ENCODE assay signal across 12 mouse cellular contexts in the genomic region with DNA sequence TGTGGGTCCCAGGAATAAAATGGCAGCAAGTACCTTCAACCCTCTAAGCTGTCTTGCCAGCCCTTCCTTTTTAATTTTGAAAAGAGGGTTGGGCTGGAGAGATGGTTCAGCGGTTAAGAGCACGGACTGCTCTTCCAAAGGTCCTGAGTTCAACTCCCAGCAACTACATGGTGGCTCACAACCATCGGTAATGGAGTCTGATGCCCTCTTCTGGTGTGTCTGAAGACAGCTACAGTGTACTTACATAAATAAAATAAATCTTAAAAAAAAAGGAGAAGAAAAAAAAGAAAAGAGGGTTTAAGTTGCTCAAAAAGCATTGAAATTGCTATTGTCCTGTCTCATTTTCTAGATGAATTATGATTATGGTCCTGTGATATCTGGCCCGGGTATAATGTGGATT. TPM values are rescaled to one million over a fixed set of nuclear protein-coding genes. Genes with fewer than 3 reads are reported as not detected.
DNase-seq lines count a peak whose midpoint lies in the region; ATAC-seq and TF ChIP-seq lines count a peak whose summit lies in the region.
"Had no signal": no experiment of that assay in that cellular context is flagged by ENCODE, and none has a peak within 500 bp of the region (broad histone marks: within the 10 kb centered on the region; RNA-seq: fewer than 3 reads in every experiment).

No protein-coding gene starts in this region.

- H3K4me1 ChIP-seq in heart, embryonic 15.5 days (replicated peaks): peaks cover 18% of the 10 kb centered on the region
- H3K4me1 ChIP-seq in lung, postnatal 0 days (ENCODE audit: insufficient read depth, low read depth, low read length): peaks cover 4% of the 10 kb centered on the region; the same call in 1 of the 2 replicates
- peaks cover 7% of the 10 kb centered on the region for H3K4me1 ChIP-seq in hindbrain, postnatal 0 days (ENCODE audit: insufficient read depth, low read length)
- peaks cover 18% of the 10 kb centered on the region for H3K4me1 ChIP-seq in neural tube, embryonic 15.5 days

- 78% methylated on average over 4 of the region's 4 CpGs for WGBS in heart, embryonic 15.5 days
- 79% methylated on average over 4 of the region's 4 CpGs for WGBS in lung, postnatal 0 days
- 81% methylated on average over 4 of the region's 4 CpGs for WGBS in hindbrain, postnatal 0 days
- 74% methylated on average over 4 of the region's 4 CpGs for WGBS in neural tube, embryonic 15.5 days

- peak; percentile 24; the same call in 1 of the 2 replicates for TF ChIP-seq CTCF in lung, postnatal 0 days (IDR thresholded peaks at IDR 0.05)
- peak; percentile 19 for TF ChIP-seq CTCF in hindbrain, postnatal 0 days (IDR thresholded peaks at IDR 0.05; ENCODE audit: low read depth)

- no peak for ATAC-seq in heart, embryonic 15.5 days (replicated peaks; ENCODE audit: insufficient number of reproducible peaks, insufficient read depth, low FRiP score, low read depth)
- no peak for ATAC-seq in lung, postnatal 0 days
- ATAC-seq in hindbrain, postnatal 0 days: no peak
- no peak for ATAC-seq in neural tube, embryonic 15.5 days (ENCODE audit: low FRiP score)
- no peak for ATAC-seq in megakaryocyte, adult 5-6 weeks (ENCODE audit: poor library complexity, severe bottlenecking)

- H3K4me3 ChIP-seq in heart, embryonic 15.5 days: no peak overlapping the region
- no peak overlapping the region for H3K4me3 ChIP-seq in lung, postnatal 0 days (ENCODE audit: low read depth, low read length)
- no peak overlapping the region; the same call in 1 of the 2 replicates for H3K4me3 ChIP-seq in hindbrain, postnatal 0 days (ENCODE audit: low read length)
- no peak overlapping the region for H3K4me3 ChIP-seq in neural tube, embryonic 15.5 days (replicated peaks)

- DNase-seq in heart, postnatal 4 days: no peak
- no peak for DNase-seq in lung, postnatal 0 days (ENCODE audit: low spot score)
- no peak for DNase-seq in lung, postnatal 10 days
- DNase-seq in hindbrain, postnatal 0 days (ENCODE audit: low spot score): no peak
- DNase-seq in frontal cortex, postnatal 36 days (ENCODE audit: low spot score in 2 of 2): no peak
- DNase-seq: adrenal gland, postnatal 36 days; cerebellum, postnatal 36 days; kidney, postnatal 14 days; lung, postnatal 36 days had no signal

- H3K9ac ChIP-seq in heart, embryonic 15.5 days: no peak overlapping the region; the same call in 1 of the 2 replicates
- H3K9ac ChIP-seq in lung, postnatal 0 days (replicated peaks; ENCODE audit: low read depth): no peak overlapping the region
- H3K9ac ChIP-seq in hindbrain, postnatal 0 days (replicated peaks; ENCODE audit: low read length): no peak overlapping the region
- H3K9ac ChIP-seq in neural tube, embryonic 15.5 days (replicated peaks): no peak overlapping the region

- peaks cover 34% of the 10 kb centered on the region for H3K36me3 ChIP-seq in heart, embryonic 15.5 days
- peaks cover 13% of the 10 kb centered on the region; the same call in 1 of the 2 replicates for H3K36me3 ChIP-seq in lung, postnatal 0 days (ENCODE audit: insufficient read depth, low read length)
- H3K36me3 ChIP-seq in hindbrain, postnatal 0 days (ENCODE audit: insufficient read depth, low read length): peaks cover 24% of the 10 kb centered on the region; the same call in 1 of the 2 replicates
- peaks cover 38% of the 10 kb centered on the region for H3K36me3 ChIP-seq in neural tube, embryonic 15.5 days

- H3K27ac ChIP-seq in heart, embryonic 15.5 days: no peak overlapping the region
- no peak overlapping the region for H3K27ac ChIP-seq in lung, postnatal 0 days (ENCODE audit: low read length)
- no peak overlapping the region for H3K27ac ChIP-seq in hindbrain, postnatal 0 days
- no peak overlapping the region for H3K27ac ChIP-seq in neural tube, embryonic 15.5 days (replicated peaks)

- H3K9me3 ChIP-seq in heart, embryonic 15.5 days (replicated peaks): no peaks in the 10 kb centered on the region
- no peaks in the 10 kb centered on the region for H3K9me3 ChIP-seq in lung, postnatal 0 days (ENCODE audit: low read length)
- H3K9me3 ChIP-seq in hindbrain, postnatal 0 days (ENCODE audit: low read length): no peaks in the 10 kb centered on the region
- no peaks in the 10 kb centered on the region for H3K9me3 ChIP-seq in neural tube, embryonic 15.5 days (replicated peaks)

- H3K4me2 ChIP-seq in heart, embryonic 15.5 days: peak overlapping the region; percentile 88; the same call in 1 of the 2 replicates
- no peak overlapping the region for H3K4me2 ChIP-seq in lung, postnatal 0 days (replicated peaks; ENCODE audit: low read depth, low read length)
- peak overlapping the region; percentile 83; the same call in 1 of the 2 replicates for H3K4me2 ChIP-seq in hindbrain, postnatal 0 days (ENCODE audit: low read depth, low read length)
- H3K4me2 ChIP-seq in neural tube, embryonic 15.5 days: peak overlapping the region; percentile 88

- no peaks in the 10 kb centered on the region for H3K27me3 ChIP-seq in heart, embryonic 15.5 days
- no peaks in the 10 kb centered on the region for H3K27me3 ChIP-seq in lung, postnatal 0 days (replicated peaks; ENCODE audit: insufficient read depth, low read length)
- H3K27me3 ChIP-seq in hindbrain, postnatal 0 days (ENCODE audit: insufficient read depth, low read length): no peaks in the 10 kb centered on the region
- no peaks in the 10 kb centered on the region for H3K27me3 ChIP-seq in neural tube, embryonic 15.5 days (replicated peaks)

- TF ChIP-seq EP300 in lung, postnatal 0 days (IDR thresholded peaks at IDR 0.05): no peak

RNA-seq across cellular contexts. Expression of gene Rpl13, which starts 0.9 kb away (rescaled TPM):
- 802 and 841 TPM in 2 replicates for polyA plus RNA-seq in heart, embryonic 15.5 days (2015; fragmentation: Nextera tagmentation; extraction: Ambion mirVana)
- total RNA-seq in heart, postnatal 4 days (2021): 100 to 1,000 TPM; 641 to 660 TPM
- 1,019 and 1,086 TPM in 2 replicates for polyA plus RNA-seq in lung, postnatal 0 days (2015; fragmentation: Nextera tagmentation; extraction: Ambion mirVana)
- total RNA-seq in hindbrain, postnatal 0 days (2014; rRNA removed): 2,723 and 2,758 TPM in 2 replicates
- polyA plus RNA-seq in hindbrain, postnatal 0 days (2015; fragmentation: Nextera tagmentation; extraction: Ambion mirVana): 808 and 861 TPM in 2 replicates
- 659 and 826 TPM in 2 replicates for polyA plus RNA-seq in neural tube, embryonic 15.5 days (2015; fragmentation: Nextera tagmentation; extraction: Ambion mirVana)
- total RNA-seq in megakaryocyte, adult 5-6 weeks (2015): 726 and 746 TPM in 2 replicates
- 1,905 and 2,227 TPM in 2 replicates for total RNA-seq in megakaryocyte, adult 5-6 weeks (2017)

RNA-seq across cellular contexts. Expression of gene Cpne7, which starts 15.9 kb away (rescaled TPM):
- 0.18 and 0.25 TPM in 2 replicates for polyA plus RNA-seq in heart, embryonic 15.5 days (2015; fragmentation: Nextera tagmentation; extraction: Ambion mirVana)
- total RNA-seq in heart, postnatal 4 days (2021): under 1 TPM; 0.14 to 0.16 TPM
- 0.94 and 1.3 TPM in 2 replicates for polyA plus RNA-seq in lung, postnatal 0 days (2015; fragmentation: Nextera tagmentation; extraction: Ambion mirVana)
- 16.5 and 21.2 TPM in 2 replicates for total RNA-seq in hindbrain, postnatal 0 days (2014; rRNA removed)
- 11.9 and 13.4 TPM in 2 replicates for polyA plus RNA-seq in hindbrain, postnatal 0 days (2015; fragmentation: Nextera tagmentation; extraction: Ambion mirVana)
- polyA plus RNA-seq in neural tube, embryonic 15.5 days (2015; fragmentation: Nextera tagmentation; extraction: Ambion mirVana): 3.7 and 4.7 TPM in 2 replicates
- total RNA-seq in megakaryocyte, adult 5-6 weeks (2015): 0.11 TPM in 1 of 2 replicates, not detected in the other
- total RNA-seq in megakaryocyte, adult 5-6 weeks (2017): 0.22 and 0.98 TPM in 2 replicates

RNA-seq across cellular contexts. Expression of gene Spg7, which starts 38.5 kb away (rescaled TPM):
- polyA plus RNA-seq in heart, embryonic 15.5 days (2015; fragmentation: Nextera tagmentation; extraction: Ambion mirVana): 60.1 and 64.3 TPM in 2 replicates
- 10 to 100 TPM; 68.5 to 76.5 TPM for total RNA-seq in heart, postnatal 4 days (2021)
- 22.7 and 27.3 TPM in 2 replicates for polyA plus RNA-seq in lung, postnatal 0 days (2015; fragmentation: Nextera tagmentation; extraction: Ambion mirVana)
- total RNA-seq in hindbrain, postnatal 0 days (2014; rRNA removed): 45.1 and 52.7 TPM in 2 replicates
- 49.7 and 51.6 TPM in 2 replicates for polyA plus RNA-seq in hindbrain, postnatal 0 days (2015; fragmentation: Nextera tagmentation; extraction: Ambion mirVana)
- polyA plus RNA-seq in neural tube, embryonic 15.5 days (2015; fragmentation: Nextera tagmentation; extraction: Ambion mirVana): 45.8 and 47.6 TPM in 2 replicates
- total RNA-seq in megakaryocyte, adult 5-6 weeks (2015): 39.2 and 40.0 TPM in 2 replicates
- 34.3 and 56.2 TPM in 2 replicates for total RNA-seq in megakaryocyte, adult 5-6 weeks (2017)

RNA-seq across cellular contexts. Expression of gene Sult5a1, which starts 56.9 kb away (rescaled TPM):
- polyA plus RNA-seq in heart, embryonic 15.5 days (2015; fragmentation: Nextera tagmentation; extraction: Ambion mirVana): 4.6 and 7.5 TPM in 2 replicates
- 1 to 10 TPM; 1.3 to 1.6 TPM for total RNA-seq in heart, postnatal 4 days (2021)
- 18.3 TPM in 2 replicates for polyA plus RNA-seq in lung, postnatal 0 days (2015; fragmentation: Nextera tagmentation; extraction: Ambion mirVana)
- 2.9 and 3.7 TPM in 2 replicates for total RNA-seq in hindbrain, postnatal 0 days (2014; rRNA removed)
- polyA plus RNA-seq in hindbrain, postnatal 0 days (2015; fragmentation: Nextera tagmentation; extraction: Ambion mirVana): 2.7 and 2.9 TPM in 2 replicates
- polyA plus RNA-seq in neural tube, embryonic 15.5 days (2015; fragmentation: Nextera tagmentation; extraction: Ambion mirVana): 2.2 and 3.4 TPM in 2 replicates
- total RNA-seq in megakaryocyte, adult 5-6 weeks (2015): not detected in 2 replicates
- total RNA-seq in megakaryocyte, adult 5-6 weeks (2017): not detected in 2 replicates

RNA-seq across cellular contexts. Expression of gene Ankrd11, which starts 59.2 kb away (rescaled TPM):
- polyA plus RNA-seq in heart, embryonic 15.5 days (2015; fragmentation: Nextera tagmentation; extraction: Ambion mirVana): 39.6 and 51.5 TPM in 2 replicates
- total RNA-seq in heart, postnatal 4 days (2021): 10 to 100 TPM; 85.2 to 86.3 TPM
- 46.5 and 60.1 TPM in 2 replicates for polyA plus RNA-seq in lung, postnatal 0 days (2015; fragmentation: Nextera tagmentation; extraction: Ambion mirVana)
- 89.9 and 96.6 TPM in 2 replicates for total RNA-seq in hindbrain, postnatal 0 days (2014; rRNA removed)
- polyA plus RNA-seq in hindbrain, postnatal 0 days (2015; fragmentation: Nextera tagmentation; extraction: Ambion mirVana): 74.4 and 75.9 TPM in 2 replicates
- polyA plus RNA-seq in neural tube, embryonic 15.5 days (2015; fragmentation: Nextera tagmentation; extraction: Ambion mirVana): 36.5 and 59.9 TPM in 2 replicates
- total RNA-seq in megakaryocyte, adult 5-6 weeks (2015): 86.2 and 87.9 TPM in 2 replicates
- total RNA-seq in megakaryocyte, adult 5-6 weeks (2017): 90.5 and 102 TPM in 2 replicates
